Comparison of ENCODE assay signal across 8 mouse cellular contexts in the genomic region with DNA sequence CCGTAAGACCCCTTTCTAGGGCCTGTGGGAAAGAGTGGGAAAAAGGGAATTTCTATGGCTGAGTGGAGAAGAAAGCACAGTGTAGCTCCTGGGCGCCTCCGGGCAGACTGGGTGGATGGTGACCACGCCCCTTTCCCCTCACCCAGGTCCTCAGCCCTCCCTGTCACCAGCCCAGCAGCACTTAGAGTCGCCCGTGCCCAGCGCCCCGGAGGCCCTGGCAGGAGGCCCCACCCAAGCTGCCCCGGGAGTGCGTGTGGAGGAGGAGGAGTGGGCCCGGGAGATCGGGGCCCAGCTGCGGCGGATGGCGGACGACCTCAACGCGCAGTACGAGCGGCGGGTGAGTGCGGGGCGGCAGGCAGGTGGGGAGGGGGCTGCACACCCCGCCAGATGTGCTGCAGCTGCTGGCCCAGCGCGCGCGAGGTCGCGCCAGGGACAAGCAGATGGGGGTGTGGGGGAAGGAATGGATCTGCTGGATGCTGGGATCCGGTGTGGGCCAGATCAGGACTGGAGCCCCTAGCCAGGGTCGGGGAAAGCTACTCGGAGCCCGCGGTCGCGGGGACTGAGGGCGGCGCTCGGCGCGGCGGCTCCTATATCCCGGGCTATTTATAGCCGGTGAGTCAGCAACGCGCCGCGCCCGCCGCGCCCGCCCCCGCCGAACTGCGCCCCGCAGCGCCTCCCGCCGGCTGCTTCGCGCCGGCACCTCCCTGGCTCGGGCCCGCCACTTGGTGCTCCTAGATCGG. TPM values are rescaled to one million over a fixed set of nuclear protein-coding genes. Genes with fewer than 3 reads are reported as not detected.
A peak's percentile ranks its signal among the peaks of the same experiment; 100 is the strongest.
DNase-seq lines count a peak whose midpoint lies in the region; ATAC-seq and TF ChIP-seq lines count a peak whose summit lies in the region.

No protein-coding gene starts in this region.

- H3K79me2 ChIP-seq in macrophage (ENCODE audit: inconsistent target), result peaks cover 50% of the 10 kb centered on the region

- H3K27me3 ChIP-seq in hindbrain, embryonic 13.5 days, result no peaks in the 10 kb centered on the region

- H3K27ac ChIP-seq in hindbrain, embryonic 13.5 days, result peak overlapping the region; percentile 97
- peak overlapping the region; percentile 100 for H3K27ac ChIP-seq in left cerebral cortex, adult 2 months
- peak overlapping the region; percentile 99 for H3K27ac ChIP-seq in macrophage

- ATAC-seq in hindbrain, embryonic 13.5 days (ENCODE audit: low FRiP score), result peak; percentile 66

- peak overlapping the region; percentile 92 for H3K9ac ChIP-seq in hindbrain, embryonic 13.5 days

- H3K4me1 ChIP-seq in hindbrain, embryonic 13.5 days (replicated peaks), result peaks cover 57% of the 10 kb centered on the region

- peak; percentile 79 for DNase-seq in R1 (ENCODE audit: low read depth, low spot score)
- peak; percentile 86 to 88 for DNase-seq in cerebellum, postnatal 10 days
- DNase-seq in frontal cortex, postnatal 25 days (ENCODE audit: low spot score in 2 of 2), result peak; percentile 60 to 72
- peak; percentile 82 to 85 for DNase-seq in left cerebral cortex, adult 2 months (ENCODE audit: extremely low spot score in 1 of 2, low spot score in 2 of 2)
- DNase-seq in retina, postnatal 7 days (ENCODE audit: low read depth, low spot score), result peak; percentile 66
- DNase-seq in urinary bladder, adult 2 months (ENCODE audit: low spot score), result peak; percentile 85

- peak; percentile 42; the same call in 1 of the 2 replicates for TF ChIP-seq CTCF in left cerebral cortex, adult 2 months (IDR thresholded peaks at IDR 0.05)

- peak overlapping the region; percentile 68 for H3K4me3 ChIP-seq in hindbrain, embryonic 13.5 days
- H3K4me3 ChIP-seq in left cerebral cortex, adult 2 months, result peak overlapping the region; percentile 69
- peak overlapping the region; percentile 79 for H3K4me3 ChIP-seq in macrophage (ENCODE audit: inconsistent target)

- intact Hi-C loops in left cerebral cortex, adult 2 months (cut with DNase I), result loop anchor here (1.0 kb wide), 1 partner anchor 18 kb away; no protein-coding TSS in a partner anchor

- peaks cover 13% of the 10 kb centered on the region for H3K36me3 ChIP-seq in hindbrain, embryonic 13.5 days
- H3K36me3 ChIP-seq in macrophage (ENCODE audit: inconsistent target), result peaks cover 15% of the 10 kb centered on the region; the same call in 1 of the 2 replicates

- H3K4me2 ChIP-seq in hindbrain, embryonic 13.5 days, result peak overlapping the region; percentile 96

- 0% methylated on average over 61 of the region's 66 CpGs for WGBS in hindbrain, embryonic 13.5 days
- under 1% methylated on average over 59 of the region's 66 CpGs for WGBS in macrophage (ENCODE audit: missing documents)

- no peaks in the 10 kb centered on the region for H3K9me3 ChIP-seq in hindbrain, embryonic 13.5 days

RNA-seq across cellular contexts. Expression of gene Bbc3, which starts 5.5 kb away (rescaled TPM):
- 24.0 and 24.2 TPM in 2 replicates for polyA plus RNA-seq in hindbrain, embryonic 13.5 days (2015; fragmentation: Nextera tagmentation; extraction: Ambion mirVana)
- 1 to 10 TPM; 9.1 to 9.7 TPM for total RNA-seq in left cerebral cortex, adult 2 months (2021)
- 10 to 100 TPM in 18 of 26 experiments, 1 to 10 TPM in 8; 2.3 to 27.4 (median 15.9) TPM for total RNA-seq in macrophage (2018; cell fraction: chromatin; rRNA removed)
- 10 to 100 TPM in 23 of 26 experiments, 1 to 10 TPM in 3; 6.6 to 26.3 (median 16.8) TPM for total RNA-seq in macrophage (2018; cell fraction: cytosol; rRNA removed)
- total RNA-seq in macrophage (2018; cell fraction: nucleus; rRNA removed), result 10 to 100 TPM; 11.1 to 31.5 (median 20.5) TPM
- 5.0 to 24.1 TPM (median 6.4 TPM) in 3 replicates for polyA plus RNA-seq in macrophage (2018)
- polyA plus RNA-seq in urinary bladder, adult 2 months (2012; rRNA removed), result 5.0 and 5.2 TPM in 2 replicates

RNA-seq across cellular contexts. Expression of gene Ccdc9, which starts 27.1 kb away (rescaled TPM):
- polyA plus RNA-seq in hindbrain, embryonic 13.5 days (2015; fragmentation: Nextera tagmentation; extraction: Ambion mirVana), result 23.9 and 27.9 TPM in 2 replicates
- 10 to 100 TPM; 94.3 to 95.1 TPM for total RNA-seq in left cerebral cortex, adult 2 months (2021)
- 100 to 1,000 TPM; 304 to 896 (median 675) TPM for total RNA-seq in macrophage (2018; cell fraction: chromatin; rRNA removed)
- total RNA-seq in macrophage (2018; cell fraction: cytosol; rRNA removed), result 10 to 100 TPM; 52.8 to 97.2 (median 73.4) TPM
- total RNA-seq in macrophage (2018; cell fraction: nucleus; rRNA removed), result 100 to 1,000 TPM; 161 to 339 (median 237) TPM
- 99.0 to 183 TPM (median 120 TPM) in 3 replicates for polyA plus RNA-seq in macrophage (2018)
- 61.4 and 104 TPM in 2 replicates for polyA plus RNA-seq in urinary bladder, adult 2 months (2012; rRNA removed)

RNA-seq across cellular contexts. Expression of gene Inafm1, which starts 40.2 kb away (rescaled TPM):
- polyA plus RNA-seq in hindbrain, embryonic 13.5 days (2015; fragmentation: Nextera tagmentation; extraction: Ambion mirVana), result 33.4 and 33.8 TPM in 2 replicates
- total RNA-seq in left cerebral cortex, adult 2 months (2021), result 10 to 100 TPM; 36.7 to 41.3 TPM
- total RNA-seq in macrophage (2018; cell fraction: chromatin; rRNA removed), result 10 to 100 TPM; 11.6 to 72.8 (median 39.4) TPM
- 10 to 100 TPM in 4 of 26 experiments, 1 to 10 TPM in 22; 5.9 to 11.6 (median 8.4) TPM for total RNA-seq in macrophage (2018; cell fraction: cytosol; rRNA removed)
- total RNA-seq in macrophage (2018; cell fraction: nucleus; rRNA removed), result 10 to 100 TPM; 10.3 to 35.9 (median 25.5) TPM
- 1.9 to 10.1 TPM (median 7.4 TPM) in 3 replicates for polyA plus RNA-seq in macrophage (2018)
- polyA plus RNA-seq in urinary bladder, adult 2 months (2012; rRNA removed), result 26.5 and 36.7 TPM in 2 replicates

RNA-seq across cellular contexts. Expression of gene C5ar1, which starts 54.3 kb away (rescaled TPM):
- polyA plus RNA-seq in hindbrain, embryonic 13.5 days (2015; fragmentation: Nextera tagmentation; extraction: Ambion mirVana), result 1.7 and 2.3 TPM in 2 replicates
- total RNA-seq in left cerebral cortex, adult 2 months (2021), result 1 to 10 TPM; 1.3 to 1.7 TPM
- total RNA-seq in macrophage (2018; cell fraction: chromatin; rRNA removed), result 100 to 1,000 TPM in 11 of 26 experiments, 10 to 100 TPM in 15; 18.9 to 297 (median 75.1) TPM
- 100 to 1,000 TPM; 105 to 683 (median 289) TPM for total RNA-seq in macrophage (2018; cell fraction: cytosol; rRNA removed)
- 100 to 1,000 TPM; 102 to 954 (median 358) TPM for total RNA-seq in macrophage (2018; cell fraction: nucleus; rRNA removed)
- polyA plus RNA-seq in macrophage (2018), result 254 to 928 TPM (median 285 TPM) in 3 replicates
- 11.8 and 16.8 TPM in 2 replicates for polyA plus RNA-seq in urinary bladder, adult 2 months (2012; rRNA removed)

Comparison
In these comparisons a context has a peak if more than half of its experiments do, and no peak if none do; other contexts are left out.
1. Peak in every context shown above with its lines: DNase-seq, ATAC-seq, H3K4me3 ChIP-seq and H3K27ac ChIP-seq.